Mouse (Mus musculus) left cerebral cortex, adult 2 months (tissue): Measurements from ENCODE around the gene Cttnbp2nl. TPM values are rescaled to one million over a fixed set of nuclear protein-coding genes. Genes with fewer than 3 reads are reported as not detected.
A peak's percentile ranks its signal among the peaks of the same experiment; 100 is the strongest.

ENCODE experiments used
- DNase-seq, 2 experiments: peaks; one replicate each; pipeline ENCODE4 v3.0.0; 2021 to 2022; ENCODE audit warnings: low spot score in 2 of 2, mixed read lengths in 1 of 2; ENCODE audit errors: extremely low spot score in 1 of 2
- H3K27ac ChIP-seq: fragments of 200-600 bp; 2 replicates; pipeline ENCODE4 v1.8.1; 2022
- H3K4me3 ChIP-seq: fragments of 200-600 bp; 2 replicates; pipeline ENCODE4 v1.8.1; 2022
- CTCF ChIP-seq: fragments of 200-600 bp; IDR thresholded peaks from 2 replicates; pipeline ENCODE4 v1.8.1; 2022; ENCODE audit warnings: antibody characterized with exemption, mild to moderate bottlenecking, moderate library complexity
- intact Hi-C: fragments of 180-260 bp; cut with DNase I; formaldehyde crosslinking; loops from one replicate; pipeline ENCODE4 v1.15.1; 2025
- total RNA-seq, 2 experiments: library from RNA; stranded (reverse); gene quantifications; 2 replicates each; pipeline ENCODE4 v1.2.3; 2021

The Cttnbp2nl gene
- total RNA-seq, 2 experiments from 2014 or later: 23.8 to 27.9 TPM

- DNase-seq: no peak
- H3K27ac ChIP-seq: peak overlapping the region; percentile 60; the same call in 1 of the 2 replicates
- TF ChIP-seq CTCF: no peak
- no peak overlapping the region for H3K4me3 ChIP-seq
- intact Hi-C loops: loop anchor here (5.0 kb wide), 1 partner anchor 283 kb away; no protein-coding TSS in a partner anchor
These were observed 2.7 kb upstream of the Cttnbp2nl start for GRCm38 (mm10) chr3:105055666-105056065.

DNA sequence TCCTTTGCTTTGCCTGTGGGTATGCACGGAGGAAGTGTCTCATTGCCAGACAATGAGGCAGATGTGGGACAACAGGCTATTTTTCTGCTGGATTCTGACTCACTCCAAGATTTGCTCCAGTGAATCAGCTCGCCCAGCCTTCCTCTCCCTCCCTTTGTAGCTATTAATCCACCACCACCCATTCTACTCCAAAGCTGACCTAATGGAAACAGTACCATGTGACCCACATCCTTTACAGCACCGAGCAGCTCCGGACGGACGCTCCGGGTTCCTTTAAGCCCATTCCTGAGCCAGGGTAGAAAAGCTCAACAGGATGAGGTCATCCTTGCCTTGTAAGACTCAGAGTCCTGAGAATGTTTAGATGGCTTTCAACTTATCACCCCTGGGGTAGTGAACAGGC lies 2.0 kb upstream of the Cttnbp2nl start:
- Histone ChIP-seq H3K27ac (peak overlapping the region; percentile 60), H3K4me3 (no peak overlapping the region)
- TF ChIP-seq CTCF: no peak
- intact Hi-C loops: loop anchor here (5.0 kb wide), 1 partner anchor 283 kb away; no protein-coding TSS in a partner anchor
- DNase-seq: peak in 1 of 2 experiments; percentile 24

DNA sequence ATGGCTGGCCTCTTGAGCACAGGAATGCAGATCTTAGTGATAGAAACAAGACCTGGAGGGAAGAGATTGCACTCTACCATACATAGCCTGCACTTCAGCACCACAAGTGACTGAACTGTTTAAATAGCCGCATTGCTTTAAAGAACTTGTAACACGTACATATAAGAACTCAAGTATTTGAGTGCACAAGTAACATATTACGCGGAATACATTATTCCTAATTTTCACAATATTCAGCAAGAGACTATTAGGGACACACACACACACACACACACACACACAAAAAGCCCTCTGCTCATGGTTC lies 704 bp upstream of the Cttnbp2nl start:
- DNase-seq: no peak
- intact Hi-C loops: loop anchor here (1.0 kb wide), 1 partner anchor 263 kb away; no protein-coding TSS in a partner anchor
- Histone ChIP-seq H3K4me3 (peak overlapping the region; percentile 94), H3K27ac (peak overlapping the region; percentile 78)
- TF ChIP-seq CTCF: no peak

DNA sequence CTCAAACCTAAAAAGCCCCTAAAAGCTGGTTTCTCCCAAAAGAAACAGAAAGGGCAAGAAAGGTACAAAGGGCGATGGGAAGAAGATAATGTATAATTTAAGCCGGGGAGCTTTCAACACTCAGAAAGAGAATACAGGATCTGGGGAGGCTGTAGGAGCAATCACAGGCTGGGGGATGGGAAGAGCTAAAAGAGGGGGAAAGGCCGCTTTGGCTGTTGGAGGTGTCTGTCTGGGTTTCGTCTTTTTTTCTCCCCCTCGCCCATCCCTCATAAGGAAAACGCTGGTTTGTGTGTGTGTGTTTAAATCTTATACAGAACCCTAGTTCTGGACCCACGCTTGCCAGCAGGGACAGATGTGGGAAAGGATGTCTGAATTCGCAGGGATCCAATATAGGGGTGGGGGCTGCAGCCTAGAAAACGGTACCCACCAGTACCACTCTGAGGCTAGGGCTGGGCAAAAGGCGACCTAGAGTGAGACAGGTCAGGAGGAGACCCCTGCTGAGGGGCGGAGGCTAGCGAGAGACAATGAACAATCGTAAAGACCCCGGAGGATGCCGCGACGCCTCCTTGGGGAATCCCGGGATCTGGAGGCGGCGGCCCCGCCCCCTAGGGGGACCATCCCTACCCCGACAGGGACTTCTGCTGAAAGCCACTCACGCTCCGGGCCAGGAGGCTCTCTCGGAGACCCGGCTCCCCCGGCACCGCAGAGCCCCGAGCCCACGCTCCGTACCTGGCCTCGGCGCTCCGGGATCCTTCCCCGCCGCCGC lies 592 bp downstream of the Cttnbp2nl start:
- intact Hi-C loops: no loop called here
- Histone ChIP-seq H3K4me3 (peak overlapping the region; percentile 94), H3K27ac (peak overlapping the region; percentile 95)
- DNase-seq: no peak
- TF ChIP-seq CTCF: no peak

DNA sequence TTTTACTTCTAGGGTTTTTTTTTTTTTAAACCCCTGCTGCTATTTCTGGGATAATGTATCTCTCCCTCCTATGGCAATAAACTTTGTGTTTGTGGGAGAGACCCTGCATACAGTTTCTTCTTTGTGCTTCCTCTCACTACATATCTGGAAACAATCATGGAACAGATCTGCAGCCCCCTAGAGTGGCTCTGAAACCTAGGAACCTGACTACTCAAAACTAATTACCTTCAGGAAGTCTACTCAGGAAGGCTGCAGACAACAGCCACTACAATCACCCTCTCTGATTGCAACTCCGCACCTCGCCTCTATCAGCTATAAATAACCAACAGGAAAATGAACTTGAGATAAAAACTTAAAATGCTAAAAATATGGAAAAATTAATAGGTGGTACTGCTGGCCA lies 1.8 kb downstream of the Cttnbp2nl start:
- intact Hi-C loops: no loop called here
- Histone ChIP-seq H3K27ac (peak overlapping the region; percentile 95), H3K4me3 (peak overlapping the region; percentile 94)
- DNase-seq: no peak
- no peak for TF ChIP-seq CTCF

DNA sequence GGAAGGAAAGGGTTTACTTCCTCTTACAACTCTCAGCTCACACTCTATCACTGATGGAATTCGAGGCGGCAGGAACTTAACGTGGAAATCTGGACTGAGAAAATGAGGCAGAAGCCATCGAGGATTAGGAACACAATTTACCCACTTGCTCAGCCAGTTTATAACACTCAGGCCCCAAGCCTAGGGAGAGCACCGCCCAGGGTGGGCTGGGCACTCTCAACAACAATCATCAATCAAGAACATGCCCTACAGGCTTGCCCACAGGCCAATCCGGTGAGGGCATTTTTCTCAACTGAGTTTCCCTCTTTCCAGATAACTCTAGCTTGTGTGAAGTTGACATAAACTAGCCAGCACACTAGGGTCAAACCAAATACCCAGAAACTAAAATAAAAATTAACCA lies 3.1 kb downstream of the Cttnbp2nl start:
- no peak for TF ChIP-seq CTCF
- Histone ChIP-seq H3K27ac (peak overlapping the region; percentile 29; the same call in 1 of the 2 replicates), H3K4me3 (no peak overlapping the region)
- intact Hi-C loops: no loop called here
- no peak for DNase-seq

DNA sequence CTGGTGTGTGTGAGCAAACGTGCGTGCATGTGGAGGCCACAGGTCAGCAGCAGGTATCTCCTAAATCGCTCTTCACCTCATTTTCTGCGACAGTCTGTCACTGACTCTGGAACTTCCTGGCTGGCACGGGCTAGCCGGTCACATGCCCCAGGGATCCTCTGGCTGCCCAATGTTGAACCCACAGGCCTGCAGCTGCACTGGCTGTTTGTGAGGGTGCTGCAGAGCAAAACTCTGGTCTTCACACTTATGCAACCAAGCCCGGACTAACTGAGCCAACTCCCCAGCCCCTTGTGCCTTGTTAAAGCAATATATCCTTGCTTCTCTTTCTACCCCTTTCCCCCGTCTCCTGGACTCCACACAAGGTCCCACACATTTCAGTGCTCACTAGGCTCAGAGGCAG lies 5.3 kb downstream of the Cttnbp2nl start:
- intact Hi-C loops: no loop called here
- Histone ChIP-seq H3K27ac (peak overlapping the region; percentile 69), H3K4me3 (no peak overlapping the region)
- DNase-seq: peak in 1 of 2 experiments; percentile 24
- TF ChIP-seq CTCF: no peak

GRCm38 (mm10) chr3:105046870-105047269 lies 6.1 kb downstream of the Cttnbp2nl start:
- no peak for DNase-seq
- intact Hi-C loops: no loop called here
- peak overlapping the region; percentile 69; the same call in 1 of the 2 replicates for H3K27ac ChIP-seq
- H3K4me3 ChIP-seq: no peak overlapping the region
- no peak for TF ChIP-seq CTCF

- Histone ChIP-seq H3K27ac (no peak overlapping the region), H3K4me3 (no peak overlapping the region)
- intact Hi-C loops: no loop called here
- peak; percentile 26 for TF ChIP-seq CTCF
- DNase-seq: no peak
These were observed 9.2 kb downstream of the Cttnbp2nl start for GRCm38 (mm10) chr3:105043746-105044145.

DNA sequence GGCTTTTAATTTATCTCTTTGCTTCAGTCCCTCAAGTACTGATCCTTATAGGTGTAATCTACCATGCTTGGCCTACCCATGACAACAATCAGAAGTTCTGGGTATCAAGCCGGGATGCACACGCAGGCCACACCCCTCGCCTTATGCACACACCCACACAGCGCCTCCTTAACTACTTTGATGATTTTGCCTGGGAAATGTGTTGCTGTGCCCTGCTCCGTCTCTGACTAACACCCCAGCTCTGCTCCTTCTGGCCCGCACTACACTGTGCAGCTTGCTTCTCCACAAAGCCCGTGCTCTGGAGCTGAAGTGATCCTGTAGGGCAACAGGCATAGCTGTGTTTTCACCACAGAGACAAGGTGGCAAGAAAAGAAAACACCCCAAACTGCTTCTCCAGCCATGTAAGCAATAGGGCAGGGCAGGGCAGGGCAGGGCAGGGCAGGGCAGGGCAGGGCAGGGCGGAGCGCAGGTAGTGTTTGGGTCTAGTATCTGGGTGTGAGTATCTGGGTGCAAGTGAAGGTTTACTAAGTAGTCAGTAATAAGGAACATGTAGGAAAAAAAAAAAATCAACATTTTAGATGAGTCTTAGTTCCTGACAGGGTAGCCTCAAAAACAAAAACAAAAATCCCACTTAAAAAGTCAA lies 11.8 kb downstream of the Cttnbp2nl start:
- Histone ChIP-seq H3K27ac (no peak overlapping the region), H3K4me3 (no peak overlapping the region)
- intact Hi-C loops: no loop called here
- DNase-seq: no peak
- no peak for TF ChIP-seq CTCF

DNA sequence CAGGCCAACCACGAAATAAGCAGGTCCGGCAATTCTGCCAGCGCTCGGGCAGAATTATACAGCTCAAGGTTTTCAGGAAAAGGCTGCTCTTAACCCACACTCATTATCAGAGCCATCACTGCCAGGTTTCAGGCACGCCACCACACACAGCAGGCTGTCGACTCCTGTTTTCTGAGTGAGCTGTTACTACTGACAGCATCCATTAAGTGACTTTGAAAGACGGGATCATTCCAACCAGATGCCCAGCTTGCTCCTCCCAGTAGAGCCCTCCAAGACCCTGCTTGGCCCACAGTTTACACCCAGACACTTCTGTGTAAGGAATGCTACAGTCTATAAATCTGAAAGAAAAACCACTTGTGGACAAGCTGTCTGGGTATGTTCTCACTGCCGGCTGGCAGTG lies 12.9 kb downstream of the Cttnbp2nl start:
- TF ChIP-seq CTCF: no peak
- DNase-seq: no peak
- intact Hi-C loops: no loop called here
- no peak overlapping the region for H3K27ac ChIP-seq
- H3K4me3 ChIP-seq: no peak overlapping the region

GRCm38 (mm10) chr3:105037240-105037770 lies 15.6 kb downstream of the Cttnbp2nl start:
- intact Hi-C loops: no loop called here
- Histone ChIP-seq H3K27ac (0 out of 2 replicates have a peak overlapping the region, but pooled peaks have one; percentile 11), H3K4me3 (no peak overlapping the region)
- DNase-seq: no peak
- TF ChIP-seq CTCF: no peak
